Mouse (Mus musculus): ENCODE measurements around the gene Gpld1. TPM values are rescaled to one million over a fixed set of nuclear protein-coding genes. Genes with fewer than 3 reads are reported as not detected.
A peak's percentile ranks its signal among the peaks of the same experiment; 100 is the strongest.

Gene Gpld1
- total RNA-seq (2021) = under 1 TPM; 0.42 to 0.59 TPM
- long read RNA-seq, experiment 1 = 0 reads
- long read RNA-seq, experiment 2 = 0 reads

- intact Hi-C loops (cut with DNase I) = no loop called here
- no peak for DNase-seq
Measured at GRCm38 (mm10) chr13:24942512-24943282, at the start of gene Gpld1. Gene Gpld1, plus strand, starts transcription at chr13:24943152.

GRCm38 (mm10) chr13:24893880-24894279, 49.1 kb upstream of the Gpld1 start:
- intact Hi-C loops (cut with DNase I) = no loop called here
- DNase-seq = no peak

- DNase-seq = no peak
- intact Hi-C loops (cut with DNase I) = no loop called here
Measured at GRCm38 (mm10) chr13:24901916-24902315, 41.0 kb upstream of the Gpld1 start.

- intact Hi-C loops (cut with DNase I) = no loop called here
- no peak for DNase-seq
Measured at GRCm38 (mm10) chr13:24903412-24903811, 39.5 kb upstream of the Gpld1 start.

GRCm38 (mm10) chr13:24905422-24905821, 37.5 kb upstream of the Gpld1 start:
- DNase-seq = no peak

GRCm38 (mm10) chr13:24906831-24907570, 36.0 kb upstream of the Gpld1 start:
- DNase-seq = no peak
- intact Hi-C loops (cut with DNase I) = no loop called here

More at GRCm38 (mm10) chr13:24905422-24905821, 37.5 kb upstream of the Gpld1 start:
- intact Hi-C loops (cut with DNase I) = no loop called here

GRCm38 (mm10) chr13:24909112-24909511, 33.8 kb upstream of the Gpld1 start:
- intact Hi-C loops (cut with DNase I) = no loop called here
- DNase-seq = no peak

- no peak for DNase-seq
- intact Hi-C loops (cut with DNase I) = no loop called here
Measured at GRCm38 (mm10) chr13:24913576-24913975, 29.4 kb upstream of the Gpld1 start.

- DNase-seq = no peak
- intact Hi-C loops (cut with DNase I) = no loop called here
Measured at GRCm38 (mm10) chr13:24914915-24915314, 28.0 kb upstream of the Gpld1 start.

GRCm38 (mm10) chr13:24915831-24916230, 27.1 kb upstream of the Gpld1 start:
- intact Hi-C loops (cut with DNase I) = no loop called here
- no peak for DNase-seq

- intact Hi-C loops (cut with DNase I) = loop anchor here (10.0 kb wide), 1 partner anchor 196 kb away; no protein-coding TSS in a partner anchor
- DNase-seq = peak in 1 of 2 experiments; percentile 16
Measured at GRCm38 (mm10) chr13:24920333-24920977, 22.5 kb upstream of the Gpld1 start.

GRCm38 (mm10) chr13:24921281-24921680, 21.7 kb upstream of the Gpld1 start:
- intact Hi-C loops (cut with DNase I) = loop anchor here (10.0 kb wide), 1 partner anchor 196 kb away; no protein-coding TSS in a partner anchor
- no peak for DNase-seq

- DNase-seq = no peak
- intact Hi-C loops (cut with DNase I) = loop anchor here (10.0 kb wide), 1 partner anchor 199 kb away; no protein-coding TSS in a partner anchor
Measured at GRCm38 (mm10) chr13:24923991-24924390, 19.0 kb upstream of the Gpld1 start.

- intact Hi-C loops (cut with DNase I) = no loop called here
- DNase-seq = no peak
Measured at GRCm38 (mm10) chr13:24930591-24930990, 12.4 kb upstream of the Gpld1 start.

GRCm38 (mm10) chr13:24933199-24933598, 9.8 kb upstream of the Gpld1 start:
- intact Hi-C loops (cut with DNase I) = no loop called here
- DNase-seq = no peak

GRCm38 (mm10) chr13:24936772-24937107, 6.2 kb upstream of the Gpld1 start:
- no peak for DNase-seq

GRCm38 (mm10) chr13:24937108-24937838, 5.7 kb upstream of the Gpld1 start, which contains the start of gene Aldh5a1:
Gene Aldh5a1, minus strand, starts transcription at chr13:24937661.
- intact Hi-C loops (cut with DNase I) = no loop called here
- DNase-seq = peak; percentile 33 to 56

More at GRCm38 (mm10) chr13:24936772-24937107, 6.2 kb upstream of the Gpld1 start:
- intact Hi-C loops (cut with DNase I) = no loop called here

GRCm38 (mm10) chr13:24937839-24938166, 5.1 kb upstream of the Gpld1 start:
- DNase-seq = no peak
- intact Hi-C loops (cut with DNase I) = loop anchor here (2.0 kb wide), 1 partner anchor 51 kb away; no protein-coding TSS in a partner anchor

- intact Hi-C loops (cut with DNase I) = loop anchor here (2.0 kb wide), 1 partner anchor 50 kb away; no protein-coding TSS in a partner anchor
- DNase-seq = peak; percentile 42 to 60
Measured at GRCm38 (mm10) chr13:24938683-24939082, 4.3 kb upstream of the Gpld1 start.

GRCm38 (mm10) chr13:24939472-24939871, 3.5 kb upstream of the Gpld1 start:
- intact Hi-C loops (cut with DNase I) = loop anchor here (2.0 kb wide), 1 partner anchor 49 kb away; no protein-coding TSS in a partner anchor

More at GRCm38 (mm10) chr13:24939472-24939871, 3.5 kb upstream of the Gpld1 start:
- no peak for DNase-seq

All from gastrocnemius, postnatal 36 days (tissue).